Mouse (Mus musculus): ENCODE data around the gene Prkar2a. TPM values are rescaled to one million over a fixed set of nuclear protein-coding genes. Genes with fewer than 3 reads are reported as not detected.
A peak's percentile ranks its signal among the peaks of the same experiment; 100 is the strongest.

Gene Prkar2a
- polyA plus RNA-seq, 1 experiment: 5.7 TPM

GRCm38 (mm10) chr9:108746876-108747499 is 57.9 kb downstream of the Prkar2a start:
- Histone ChIP-seq H3K4me1 (replicated peaks; ENCODE audit: control insufficient read depth, insufficient read depth, low read length) (no peaks in the 10 kb centered on the region), H3K4me3 (ENCODE audit: control insufficient read depth, insufficient read depth, low read length) (no peak overlapping the region), H3K27me3 (ENCODE audit: control insufficient read depth, insufficient read depth, low read length) (no peaks in the 10 kb centered on the region), H3K36me3 (ENCODE audit: control insufficient read depth, insufficient read depth, low read length) (no peaks in the 10 kb centered on the region), H3K27ac (ENCODE audit: control insufficient read depth, insufficient read depth, low read length) (no peak overlapping the region)
- no peak for DNase-seq
- TF ChIP-seq POLR2A (IDR thresholded peaks at IDR 0.05; ENCODE audit: control insufficient read depth, extremely low read depth, insufficient read depth, low read length, poor library complexity): no peak
- TF ChIP-seq CTCF (IDR thresholded peaks at IDR 0.05; ENCODE audit: borderline replicate concordance, control insufficient read depth, extremely low read depth, insufficient read depth, low read length, poor library complexity): no peak
- WGBS: 96% methylated on average over 14 of the region's 14 CpGs

- H3K4me1 ChIP-seq (replicated peaks; ENCODE audit: control insufficient read depth, insufficient read depth, low read length): no peaks in the 10 kb centered on the region
- H3K27me3 ChIP-seq (ENCODE audit: control insufficient read depth, insufficient read depth, low read length): no peaks in the 10 kb centered on the region
- WGBS: 98% methylated on average over 3 of the region's 3 CpGs
- H3K27ac ChIP-seq (ENCODE audit: control insufficient read depth, insufficient read depth, low read length): no peak overlapping the region
- H3K4me3 ChIP-seq (ENCODE audit: control insufficient read depth, insufficient read depth, low read length): no peak overlapping the region
- H3K36me3 ChIP-seq (ENCODE audit: control insufficient read depth, insufficient read depth, low read length): no peaks in the 10 kb centered on the region
- TF ChIP-seq POLR2A (IDR thresholded peaks at IDR 0.05; ENCODE audit: control insufficient read depth, extremely low read depth, insufficient read depth, low read length, poor library complexity) (no peak), CTCF (IDR thresholded peaks at IDR 0.05; ENCODE audit: borderline replicate concordance, control insufficient read depth, extremely low read depth, insufficient read depth, low read length, poor library complexity) (no peak)
- no peak for DNase-seq
Observed at GRCm38 (mm10) chr9:108747694-108748093, 58.6 kb downstream of the Prkar2a start.

DNA sequence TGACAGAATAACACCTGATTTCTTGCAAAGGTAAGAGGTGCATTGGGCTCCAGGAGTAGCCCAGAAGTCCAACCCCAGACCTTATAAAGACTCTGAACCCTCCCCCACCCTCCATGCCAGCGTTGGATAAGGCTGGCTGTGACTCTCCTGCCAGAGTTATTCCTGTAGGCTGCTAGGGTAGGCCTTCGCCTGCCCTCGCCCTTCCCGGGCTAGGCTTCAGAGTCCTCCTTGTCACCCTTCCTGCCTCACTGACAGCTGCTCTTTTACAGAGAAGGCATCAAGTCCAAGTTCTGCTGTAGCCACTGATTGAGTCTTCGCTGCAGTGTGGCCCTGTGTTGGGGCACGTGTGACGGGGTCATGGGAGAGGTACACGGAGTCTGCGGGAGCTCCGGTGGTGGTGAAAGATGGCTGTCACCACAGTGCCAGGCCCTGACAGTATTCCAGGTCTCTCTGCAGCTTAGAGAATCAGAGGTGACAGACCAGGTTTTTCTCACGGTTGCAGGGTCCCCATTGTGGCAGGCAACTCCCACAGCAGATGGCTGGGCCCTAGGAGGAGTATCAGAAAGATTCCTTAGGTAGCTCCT is 59.6 kb downstream of the Prkar2a start:
- TF ChIP-seq POLR2A (IDR thresholded peaks at IDR 0.05; ENCODE audit: control insufficient read depth, extremely low read depth, insufficient read depth, low read length, poor library complexity) (no peak), CTCF (IDR thresholded peaks at IDR 0.05; ENCODE audit: borderline replicate concordance, control insufficient read depth, extremely low read depth, insufficient read depth, low read length, poor library complexity) (no peak)
- H3K4me1 ChIP-seq (replicated peaks; ENCODE audit: control insufficient read depth, insufficient read depth, low read length): no peaks in the 10 kb centered on the region
- no peaks in the 10 kb centered on the region for H3K27me3 ChIP-seq (ENCODE audit: control insufficient read depth, insufficient read depth, low read length)
- no peak overlapping the region for H3K27ac ChIP-seq (ENCODE audit: control insufficient read depth, insufficient read depth, low read length)
- DNase-seq: no peak
- no peak overlapping the region for H3K4me3 ChIP-seq (ENCODE audit: control insufficient read depth, insufficient read depth, low read length)
- H3K36me3 ChIP-seq (ENCODE audit: control insufficient read depth, insufficient read depth, low read length): no peaks in the 10 kb centered on the region
- WGBS: 94% methylated on average over 11 of the region's 11 CpGs

GRCm38 (mm10) chr9:108750616-108751015 is 61.5 kb downstream of the Prkar2a start:
- no peak for DNase-seq
- TF ChIP-seq CTCF (IDR thresholded peaks at IDR 0.05; ENCODE audit: borderline replicate concordance, control insufficient read depth, extremely low read depth, insufficient read depth, low read length, poor library complexity) (no peak), POLR2A (IDR thresholded peaks at IDR 0.05; ENCODE audit: control insufficient read depth, extremely low read depth, insufficient read depth, low read length, poor library complexity) (no peak)
- Histone ChIP-seq H3K4me3 (ENCODE audit: control insufficient read depth, insufficient read depth, low read length) (no peak overlapping the region), H3K36me3 (ENCODE audit: control insufficient read depth, insufficient read depth, low read length) (no peaks in the 10 kb centered on the region), H3K27me3 (ENCODE audit: control insufficient read depth, insufficient read depth, low read length) (no peaks in the 10 kb centered on the region), H3K27ac (ENCODE audit: control insufficient read depth, insufficient read depth, low read length) (no peak overlapping the region), H3K4me1 (replicated peaks; ENCODE audit: control insufficient read depth, insufficient read depth, low read length) (no peaks in the 10 kb centered on the region)
- 96% methylated on average over 11 of the region's 11 CpGs for WGBS

- H3K4me3 ChIP-seq (ENCODE audit: control insufficient read depth, insufficient read depth, low read length): no peak overlapping the region
- DNase-seq: no peak
- H3K27ac ChIP-seq (ENCODE audit: control insufficient read depth, insufficient read depth, low read length): no peak overlapping the region
- 96% methylated on average over 11 of the region's 11 CpGs for WGBS
- H3K4me1 ChIP-seq (replicated peaks; ENCODE audit: control insufficient read depth, insufficient read depth, low read length): no peaks in the 10 kb centered on the region
- H3K36me3 ChIP-seq (ENCODE audit: control insufficient read depth, insufficient read depth, low read length): no peaks in the 10 kb centered on the region
- no peak for TF ChIP-seq POLR2A (IDR thresholded peaks at IDR 0.05; ENCODE audit: control insufficient read depth, extremely low read depth, insufficient read depth, low read length, poor library complexity)
- TF ChIP-seq CTCF (IDR thresholded peaks at IDR 0.05; ENCODE audit: borderline replicate concordance, control insufficient read depth, extremely low read depth, insufficient read depth, low read length, poor library complexity): no peak
- no peaks in the 10 kb centered on the region for H3K27me3 ChIP-seq (ENCODE audit: control insufficient read depth, insufficient read depth, low read length)
Observed at GRCm38 (mm10) chr9:108752142-108752920, 63.2 kb downstream of the Prkar2a start.

DNA sequence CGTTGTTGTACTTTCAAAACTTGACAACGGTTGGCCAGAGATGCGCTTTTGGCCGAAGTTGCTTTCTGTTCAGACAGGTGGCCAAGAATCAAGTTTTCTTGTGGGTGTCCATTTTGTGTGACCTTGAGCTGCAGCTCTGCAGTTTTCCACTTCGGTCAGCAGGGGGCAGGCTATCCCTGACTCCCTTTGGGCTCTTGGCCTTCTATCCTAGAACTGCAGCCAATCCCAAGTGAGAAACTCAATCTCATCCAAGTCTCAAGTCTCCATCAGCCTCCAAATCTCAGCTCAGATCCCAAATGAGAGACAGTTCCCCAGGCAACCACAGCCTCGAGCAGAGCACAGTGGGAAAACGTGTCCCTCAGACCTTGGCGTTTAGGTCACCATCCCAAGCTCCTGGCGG is 64.2 kb downstream of the Prkar2a start:
- Histone ChIP-seq H3K36me3 (ENCODE audit: control insufficient read depth, insufficient read depth, low read length) (no peaks in the 10 kb centered on the region), H3K4me1 (replicated peaks; ENCODE audit: control insufficient read depth, insufficient read depth, low read length) (no peaks in the 10 kb centered on the region), H3K27me3 (ENCODE audit: control insufficient read depth, insufficient read depth, low read length) (no peaks in the 10 kb centered on the region), H3K27ac (ENCODE audit: control insufficient read depth, insufficient read depth, low read length) (no peak overlapping the region), H3K4me3 (ENCODE audit: control insufficient read depth, insufficient read depth, low read length) (no peak overlapping the region)
- TF ChIP-seq POLR2A (IDR thresholded peaks at IDR 0.05; ENCODE audit: control insufficient read depth, extremely low read depth, insufficient read depth, low read length, poor library complexity) (no peak), CTCF (IDR thresholded peaks at IDR 0.05; ENCODE audit: borderline replicate concordance, control insufficient read depth, extremely low read depth, insufficient read depth, low read length, poor library complexity) (peak; percentile 48; the same call in 1 of the 2 replicates)
- WGBS: 82% methylated on average over 9 of the region's 9 CpGs
- peak; percentile 38 for DNase-seq

Measured in thymus, adult 2 months (tissue).